Mouse (Mus musculus) spleen, adult 2 months (tissue): Measurements from ENCODE around the gene Il17c.

ENCODE experiments used
- CTCF ChIP-seq: fragments of 200-500 bp; IDR thresholded peaks from 2 replicates; pipeline ENCODE4 v1.5.1; 2011; ENCODE audit warnings: mild to moderate bottlenecking, inconsistent platforms; ENCODE audit not compliant: insufficient read depth, insufficient read length, insufficient replicate concordance; ENCODE audit errors: extremely low read depth
- POLR2A ChIP-seq: fragments of 200-500 bp; IDR thresholded peaks from 2 replicates; pipeline ENCODE4 v1.6.1; 2011; ENCODE audit warnings: low read depth, low read length, inconsistent platforms

- TF ChIP-seq CTCF (no peak), POLR2A (no peak)
Measured at GRCm38 (mm10) chr8:122452154-122452553, 30.3 kb downstream of the Il17c start.
